Mouse (Mus musculus): ENCODE measurements around the gene Abi3bp.

DNA sequence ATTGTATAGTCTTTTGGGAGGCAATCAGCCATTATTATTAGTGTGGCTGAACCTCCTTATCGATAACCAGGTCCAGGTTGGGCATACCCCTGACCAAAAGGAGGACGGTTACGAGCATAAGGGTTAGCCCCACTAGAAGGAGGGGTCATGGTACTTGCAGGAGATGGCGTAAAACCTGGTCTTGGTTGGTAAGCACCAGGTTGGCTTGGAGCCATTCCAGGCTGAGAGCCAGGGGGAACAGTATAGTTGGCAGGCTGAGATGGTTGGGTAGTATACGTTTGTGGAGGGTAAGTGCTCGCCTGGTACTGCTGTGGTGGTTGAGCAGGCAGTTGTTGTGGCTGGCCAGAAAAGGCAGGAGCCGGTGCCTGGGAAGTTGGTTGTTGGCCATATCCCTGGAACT lies 213.0 kb downstream of the Abi3bp start:
- no peak for TF ChIP-seq CHD2 (IDR thresholded peaks at IDR 0.05; ENCODE audit: low read depth, low read length)
- TF ChIP-seq ZC3H11A (IDR thresholded peaks at IDR 0.05; ENCODE audit: borderline replicate concordance, low read depth, low read length) = no peak
- TF ChIP-seq HCFC1 (IDR thresholded peaks at IDR 0.05; ENCODE audit: borderline replicate concordance, insufficient read depth, low read length) = no peak
- TF ChIP-seq ZNF384 (IDR thresholded peaks at IDR 0.05; ENCODE audit: low read depth, low read length) = no peak
